Comparison of ENCODE assay signal across 12 mouse cellular contexts in the genomic region with DNA sequence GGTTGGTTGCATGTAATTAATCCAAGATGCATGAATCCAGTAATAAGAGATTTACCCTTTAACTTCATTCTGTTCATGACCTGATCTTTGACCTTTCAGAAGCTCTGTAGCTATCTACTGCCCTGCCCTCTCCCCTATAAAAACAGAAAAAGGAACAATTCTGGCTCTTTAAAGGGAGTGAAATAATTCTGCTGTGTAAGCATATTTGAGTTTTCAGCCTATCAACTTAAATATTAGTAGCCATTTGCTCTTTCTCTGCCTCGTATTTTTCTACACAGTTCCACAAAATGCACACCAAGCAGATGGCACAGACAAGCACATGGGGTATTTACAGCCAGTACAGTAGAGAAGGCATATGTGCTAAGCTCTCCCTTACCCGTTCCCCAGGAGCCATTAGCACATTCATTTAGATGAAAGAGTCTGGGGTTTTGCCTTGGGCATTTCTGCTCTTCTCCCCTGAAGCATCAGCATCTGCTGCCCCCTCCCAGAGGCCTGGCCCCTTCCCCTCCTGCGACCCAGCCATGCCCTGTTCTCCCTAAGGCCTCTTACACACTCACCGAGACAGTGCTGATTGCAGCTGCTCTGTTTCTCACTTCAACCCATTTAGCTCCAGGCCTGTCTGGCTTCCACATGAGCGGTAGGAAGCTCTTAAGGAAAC. TPM values are rescaled to one million over a fixed set of nuclear protein-coding genes. Genes with fewer than 3 reads are reported as not detected.
A peak's percentile ranks its signal among the peaks of the same experiment; 100 is the strongest.
DNase-seq lines count a peak whose midpoint lies in the region; ATAC-seq and TF ChIP-seq lines count a peak whose summit lies in the region.
"Had no signal": no experiment of that assay in that cellular context is flagged by ENCODE, and none has a peak within 500 bp of the region (broad histone marks: within the 10 kb centered on the region; RNA-seq: fewer than 3 reads in every experiment).

No protein-coding gene starts in this region.

- H3K4me2 ChIP-seq in hindbrain, embryonic 15.5 days, result no peak overlapping the region
- no peak overlapping the region for H3K4me2 ChIP-seq in neural tube, embryonic 13.5 days
- H3K4me2 ChIP-seq: lung, embryonic 15.5 days had no signal

- no peak for TF ChIP-seq CTCF in layer of hippocampus, adult 2 months (conservative IDR thresholded peaks at IDR 0.05)

- peaks cover 38% of the 10 kb centered on the region for H3K4me1 ChIP-seq in forebrain, embryonic 10.5 days
- peaks cover 46% of the 10 kb centered on the region for H3K4me1 ChIP-seq in hindbrain, embryonic 15.5 days (replicated peaks)
- peaks cover 68% of the 10 kb centered on the region for H3K4me1 ChIP-seq in neural tube, embryonic 13.5 days (replicated peaks)
- H3K4me1 ChIP-seq: lung, embryonic 15.5 days had no signal

- WGBS in forebrain, embryonic 10.5 days, result 61% methylated on average over 5 of the region's 5 CpGs
- WGBS in hindbrain, embryonic 15.5 days, result 27% methylated on average over 5 of the region's 5 CpGs
- WGBS in neural tube, embryonic 13.5 days, result 11% methylated on average over 5 of the region's 5 CpGs

- H3K27ac ChIP-seq in layer of hippocampus, adult 2 months, result peak overlapping the region; percentile 70
- H3K27ac ChIP-seq in forebrain, embryonic 10.5 days, result peak overlapping the region; percentile 9; the same call in 1 of the 2 replicates
- H3K27ac ChIP-seq in hindbrain, embryonic 15.5 days (replicated peaks), result peak overlapping the region; percentile 40; the same call in 1 of the 2 replicates
- H3K27ac ChIP-seq in neural tube, embryonic 13.5 days (replicated peaks), result peak overlapping the region; percentile 75
- H3K27ac ChIP-seq: heart, embryonic 10.5 days; lung, embryonic 15.5 days had no signal

- no peaks in the 10 kb centered on the region for H3K9me3 ChIP-seq in forebrain, embryonic 10.5 days
- H3K9me3 ChIP-seq in hindbrain, embryonic 15.5 days, result no peaks in the 10 kb centered on the region
- H3K9me3 ChIP-seq in neural tube, embryonic 13.5 days, result no peaks in the 10 kb centered on the region
- H3K9me3 ChIP-seq: G1E; heart, embryonic 10.5 days; lung, embryonic 15.5 days had no signal

- H3K9ac ChIP-seq in hindbrain, embryonic 15.5 days, result no peak overlapping the region
- no peak overlapping the region for H3K9ac ChIP-seq in neural tube, embryonic 13.5 days
- H3K9ac ChIP-seq: lung, embryonic 15.5 days had no signal

- peak; percentile 74; the same call in 1 of the 2 replicates for ATAC-seq in hindbrain, embryonic 15.5 days (ENCODE audit: low FRiP score, low read depth)
- peak; percentile 86 for ATAC-seq in neural tube, embryonic 13.5 days (ENCODE audit: low read depth)

- no peak overlapping the region for H3K4me3 ChIP-seq in layer of hippocampus, adult 2 months
- H3K4me3 ChIP-seq in forebrain, embryonic 10.5 days, result no peak overlapping the region
- H3K4me3 ChIP-seq in hindbrain, embryonic 15.5 days, result no peak overlapping the region
- H3K4me3 ChIP-seq in neural tube, embryonic 13.5 days, result no peak overlapping the region
- H3K4me3 ChIP-seq: heart, embryonic 10.5 days; lung, embryonic 15.5 days had no signal

- no peaks in the 10 kb centered on the region for H3K27me3 ChIP-seq in forebrain, embryonic 10.5 days (ENCODE audit: poor library complexity, severe bottlenecking)
- no peaks in the 10 kb centered on the region for H3K27me3 ChIP-seq in hindbrain, embryonic 15.5 days
- no peaks in the 10 kb centered on the region for H3K27me3 ChIP-seq in neural tube, embryonic 13.5 days
- H3K27me3 ChIP-seq: lung, embryonic 15.5 days had no signal

- peak in 1 of 2 experiments; percentile 44 for DNase-seq in layer of hippocampus, adult 2 months (ENCODE audit: low spot score in 2 of 2)
- no peak for DNase-seq in layer of hippocampus, adult 8-10 months (ENCODE audit: low spot score in 2 of 2)
- DNase-seq in forebrain, embryonic 10.5 days (ENCODE audit: extremely low spot score, low spot score), result no peak
- DNase-seq in lung, postnatal 10 days, result no peak
- DNase-seq in urinary bladder, adult 2 months (ENCODE audit: low spot score), result no peak
- DNase-seq in heart, adult 8-10 months (ENCODE audit: low spot score), result no peak
- DNase-seq: cerebellum, adult 11-12 months had no signal

- peaks cover 15% of the 10 kb centered on the region for H3K36me3 ChIP-seq in forebrain, embryonic 10.5 days (replicated peaks)
- 0 out of 2 replicates have a peak, but pooled peaks cover 3% of the 10 kb centered on the region for H3K36me3 ChIP-seq in hindbrain, embryonic 15.5 days
- H3K36me3 ChIP-seq in neural tube, embryonic 13.5 days, result peaks cover 11% of the 10 kb centered on the region; the same call in 1 of the 2 replicates
- H3K36me3 ChIP-seq: heart, embryonic 10.5 days; lung, embryonic 15.5 days had no signal

RNA-seq across cellular contexts. Expression of gene Fyn, which starts 58.3 kb away (rescaled TPM):
- total RNA-seq in layer of hippocampus, adult 2 months (2021), result 100 to 1,000 TPM; 127 to 130 TPM
- total RNA-seq in layer of hippocampus, adult 8-10 months (2022), result 100 to 1,000 TPM; 113 to 122 (median 118) TPM
- 20.5 and 21.4 TPM in 2 replicates for polyA plus RNA-seq in forebrain, embryonic 10.5 days (2016; fragmentation: Nextera tagmentation; extraction: Ambion mirVana)
- polyA plus RNA-seq in hindbrain, embryonic 15.5 days (2015; fragmentation: Nextera tagmentation; extraction: Ambion mirVana), result 72.7 and 79.1 TPM in 2 replicates
- polyA plus RNA-seq in neural tube, embryonic 13.5 days (2015; fragmentation: Nextera tagmentation; extraction: Ambion mirVana), result 71.6 and 74.9 TPM in 2 replicates
- polyA plus RNA-seq in urinary bladder, adult 2 months (2012; rRNA removed), result 20.6 and 23.3 TPM in 2 replicates
- 10 to 100 TPM; 22.4 to 27.6 (median 24.2) TPM for total RNA-seq in heart, adult 8-10 months (2022)

Comparison
In these comparisons a context has a peak if more than half of its experiments do, and no peak if none do; other contexts are left out.
1. H3K27ac ChIP-seq: peak in every context shown above with its lines; median percentile 75 in neural tube, embryonic 13.5 days; 70 in layer of hippocampus, adult 2 months; 40 in hindbrain, embryonic 15.5 days; 9 in forebrain, embryonic 10.5 days.